Mouse (Mus musculus): Measurements from ENCODE around the gene 2010111I01Rik.

- peak; percentile 81 for TF ChIP-seq CTCF (IDR thresholded peaks at IDR 0.05; ENCODE audit: low read depth)
- no peak for TF ChIP-seq EP300 (optimal IDR thresholded peaks at IDR 0.05)
Measured at GRCm38 (mm10) chr13:63335421-63336134, 370.9 kb downstream of the 2010111I01Rik start.

All from stomach, postnatal 0 days (tissue).